Mouse (Mus musculus) megakaryocyte, adult 5-6 weeks (primary cell): ENCODE measurements around the gene Caap1. TPM values are rescaled to one million over a fixed set of nuclear protein-coding genes. Genes with fewer than 3 reads are reported as not detected.

Source experiments
- ATAC-seq: 2 replicates; pipeline ENCODE4 v1.8.0; 2016; ENCODE audit warnings: mild to moderate bottlenecking, inconsistent platforms; ENCODE audit not compliant: poor library complexity, severe bottlenecking
- total RNA-seq, 2 experiments: library from RNA; stranded (forward) in 1 of 2; stranded (reverse) in 1 of 2; fragments of 153-499, 151-499 nt in 1 of 2; fragments of 221-1000, 200-1000 nt in 1 of 2; gene quantifications; 2 replicates each; pipeline versions ENCODE4 v1.2.3 to v1.2.4; 2015 to 2017

The Caap1 gene
- total RNA-seq, 2 experiments from 2014 or later, result 19.1 to 19.2 TPM

- peak; percentile 76 for ATAC-seq
Measured at GRCm38 (mm10) chr4:94517631-94518030, 39.0 kb downstream of the Caap1 start.

GRCm38 (mm10) chr4:94515366-94515765 lies 41.2 kb downstream of the Caap1 start:
- peak; percentile 71 for ATAC-seq

- ATAC-seq, result no peak
Measured at GRCm38 (mm10) chr4:94476749-94477399, 79.7 kb downstream of the Caap1 start.

GRCm38 (mm10) chr4:94473286-94473685 lies 83.3 kb downstream of the Caap1 start:
- ATAC-seq, result no peak

GRCm38 (mm10) chr4:94459424-94459823 lies 97.2 kb downstream of the Caap1 start:
- ATAC-seq, result no peak

- no peak for ATAC-seq
Measured at GRCm38 (mm10) chr4:94454857-94455256, 101.7 kb downstream of the Caap1 start.

Other genes with a start within 250 kb of the Caap1 start
- not detected in 2 replicates for gene Gm10306, start 250 bp downstream of the Caap1 start, total RNA-seq (2015)
- not detected in 2 replicates for gene Gm10306, start 250 bp downstream of the Caap1 start, total RNA-seq (2017)
- gene Plaa, start 46.4 kb upstream of the Caap1 start, total RNA-seq (2015), result 56.3 and 59.9 TPM in 2 replicates
- gene Plaa, start 46.4 kb upstream of the Caap1 start, total RNA-seq (2017), result 70.2 and 86.7 TPM in 2 replicates
- 3.4 and 4.5 TPM in 2 replicates for gene Ift74, start 57.7 kb upstream of the Caap1 start, total RNA-seq (2015)
- 6.3 and 13.7 TPM in 2 replicates for gene Ift74, start 57.7 kb upstream of the Caap1 start, total RNA-seq (2017)
- not detected in 2 replicates for gene Lrrc19, start 93.3 kb upstream of the Caap1 start, total RNA-seq (2015)
- not detected in 2 replicates for gene Lrrc19, start 93.3 kb upstream of the Caap1 start, total RNA-seq (2017)
- gene Tek, start 182.5 kb upstream of the Caap1 start, total RNA-seq (2015), result not detected in 2 replicates
- not detected in 2 replicates for gene Tek, start 182.5 kb upstream of the Caap1 start, total RNA-seq (2017)